Mouse (Mus musculus): ENCODE data around the gene Gucy1b1. TPM values are rescaled to one million over a fixed set of nuclear protein-coding genes. Genes with fewer than 3 reads are reported as not detected.

Gene Gucy1b1
- polyA plus RNA-seq, 1 experiment from 2014 or later, result 10.7 TPM

DNA sequence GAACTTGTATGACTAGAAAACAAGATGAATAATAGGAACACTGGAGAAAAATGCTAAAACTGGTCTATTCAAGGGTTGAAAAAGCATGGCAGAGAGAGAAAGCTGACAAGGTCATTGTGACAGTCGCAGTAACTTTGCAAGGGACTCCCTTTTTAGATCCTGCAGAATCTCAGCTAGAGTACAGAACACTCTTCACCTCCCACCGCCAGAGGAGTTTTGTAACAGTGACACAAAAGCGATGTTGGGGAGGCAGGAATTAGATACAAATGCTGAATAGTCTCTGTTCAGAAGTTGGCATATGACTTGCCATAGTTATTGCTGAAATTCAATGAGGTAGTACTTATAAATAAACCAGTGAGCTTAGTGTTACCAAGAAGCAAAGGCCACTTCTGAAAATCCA is 51.4 kb downstream of the Gucy1b1 start:
- Histone ChIP-seq H3K27ac (ENCODE audit: low read depth, low read length) (no peak overlapping the region), H3K4me1 (replicated peaks; ENCODE audit: control insufficient read depth, insufficient read depth, low read length) (no peaks in the 10 kb centered on the region), H3K36me3 (ENCODE audit: control insufficient read depth, insufficient read depth, low read length) (no peaks in the 10 kb centered on the region), H3K4me2 (replicated peaks; ENCODE audit: low read depth, low read length) (no peak overlapping the region), H3K9ac (ENCODE audit: low read depth, low read length) (no peak overlapping the region), H3K27me3 (ENCODE audit: control insufficient read depth, insufficient read depth, low read length) (no peaks in the 10 kb centered on the region), H3K4me3 (ENCODE audit: low read depth, low read length) (no peak overlapping the region), H3K9me3 (ENCODE audit: control insufficient read depth, low read length) (no peaks in the 10 kb centered on the region)
- ATAC-seq (ENCODE audit: low FRiP score) (no peak), DNase-seq (ENCODE audit: low spot score) (no peak)
- 77% methylated on average over 3 of the region's 3 CpGs for WGBS

DNA sequence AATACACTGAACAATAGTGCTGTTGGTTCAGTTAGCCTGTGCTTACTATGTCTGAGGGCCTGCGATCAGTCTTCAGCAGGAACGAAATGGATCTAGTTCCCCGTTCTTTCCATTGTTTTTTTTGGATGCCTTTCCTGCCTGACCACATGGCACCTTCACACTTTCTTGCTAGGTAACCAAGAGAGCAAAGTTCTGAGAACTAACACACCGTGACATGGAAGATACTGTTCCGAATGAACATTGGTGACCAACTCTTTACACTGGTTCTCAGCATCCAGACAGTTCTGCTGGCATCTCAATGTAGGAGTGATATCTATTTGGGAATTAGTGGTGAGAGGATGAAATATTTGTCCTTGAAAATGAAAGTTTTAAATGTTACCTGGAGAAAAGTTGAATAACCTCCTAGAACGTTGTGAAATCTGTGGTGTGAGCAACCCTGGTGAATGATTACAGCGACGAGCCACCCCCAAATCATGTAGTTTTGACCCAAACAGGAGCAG is 52.0 kb downstream of the Gucy1b1 start:
- H3K27me3 ChIP-seq (ENCODE audit: control insufficient read depth, insufficient read depth, low read length), result no peaks in the 10 kb centered on the region
- 92% methylated on average over 8 of the region's 8 CpGs for WGBS
- H3K4me3 ChIP-seq (ENCODE audit: low read depth, low read length), result no peak overlapping the region
- no peaks in the 10 kb centered on the region for H3K4me1 ChIP-seq (replicated peaks; ENCODE audit: control insufficient read depth, insufficient read depth, low read length)
- H3K27ac ChIP-seq (ENCODE audit: low read depth, low read length), result no peak overlapping the region
- H3K9ac ChIP-seq (ENCODE audit: low read depth, low read length), result no peak overlapping the region
- ATAC-seq (ENCODE audit: low FRiP score) (no peak), DNase-seq (ENCODE audit: low spot score) (no peak)
- no peaks in the 10 kb centered on the region for H3K9me3 ChIP-seq (ENCODE audit: control insufficient read depth, low read length)
- H3K4me2 ChIP-seq (replicated peaks; ENCODE audit: low read depth, low read length), result no peak overlapping the region
- no peaks in the 10 kb centered on the region for H3K36me3 ChIP-seq (ENCODE audit: control insufficient read depth, insufficient read depth, low read length)

DNA sequence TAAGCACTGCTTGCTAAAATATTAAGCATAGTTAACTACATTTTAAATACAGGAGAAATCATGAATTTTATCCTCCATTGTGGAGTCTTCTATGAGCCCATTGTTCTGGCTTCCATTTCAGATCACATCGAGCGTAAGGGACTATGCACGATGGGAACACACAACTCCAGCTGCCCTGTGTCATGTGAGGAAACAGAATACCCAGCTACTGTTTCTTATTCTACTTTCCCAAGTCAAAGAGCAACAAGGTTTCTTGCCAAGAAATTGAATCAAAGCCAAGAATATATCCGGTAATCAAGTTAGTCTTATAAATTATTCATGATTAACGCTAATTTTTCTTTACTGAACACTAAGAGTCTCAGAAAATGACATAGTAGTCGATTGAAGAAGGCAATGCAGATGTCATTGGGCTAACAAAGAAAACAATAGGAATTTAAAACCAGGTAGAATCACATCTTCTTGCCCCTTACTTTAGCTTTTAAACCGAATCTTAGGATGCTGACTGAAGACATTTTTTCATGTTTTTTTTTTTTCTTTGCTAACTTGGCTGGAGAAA is 60.3 kb downstream of the Gucy1b1 start:
- DNase-seq (ENCODE audit: low spot score), result no peak
- Histone ChIP-seq H3K36me3 (ENCODE audit: control insufficient read depth, insufficient read depth, low read length) (no peaks in the 10 kb centered on the region), H3K9ac (ENCODE audit: low read depth, low read length) (no peak overlapping the region), H3K4me2 (replicated peaks; ENCODE audit: low read depth, low read length) (no peak overlapping the region), H3K4me3 (ENCODE audit: low read depth, low read length) (no peak overlapping the region), H3K9me3 (ENCODE audit: control insufficient read depth, low read length) (no peaks in the 10 kb centered on the region), H3K27me3 (ENCODE audit: control insufficient read depth, insufficient read depth, low read length) (no peaks in the 10 kb centered on the region), H3K4me1 (replicated peaks; ENCODE audit: control insufficient read depth, insufficient read depth, low read length) (no peaks in the 10 kb centered on the region), H3K27ac (ENCODE audit: low read depth, low read length) (no peak overlapping the region)
- ATAC-seq (ENCODE audit: low FRiP score), result peak; percentile 57; the same call in 1 of the 2 replicates
- WGBS, result 59% methylated on average over 7 of the region's 7 CpGs

DNA sequence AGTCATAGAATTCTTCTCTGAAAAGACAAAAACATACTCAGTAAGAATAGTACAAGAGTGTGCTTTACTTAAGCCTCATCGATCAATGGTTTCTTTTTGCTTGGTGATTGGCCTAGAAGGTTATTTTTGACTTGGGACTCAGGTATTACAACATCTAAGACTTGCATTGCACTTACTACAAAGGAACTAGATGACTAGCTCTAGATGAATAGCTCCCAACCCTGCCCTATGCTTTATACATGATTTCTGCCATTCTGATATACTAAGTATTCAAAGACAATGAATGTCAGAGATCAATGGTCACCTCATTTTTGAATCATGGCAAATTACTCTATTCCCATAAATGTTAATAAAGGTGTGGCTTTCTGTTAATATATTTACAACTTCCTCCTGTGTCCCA is 67.5 kb downstream of the Gucy1b1 start:
- Histone ChIP-seq H3K4me3 (ENCODE audit: low read depth, low read length) (no peak overlapping the region), H3K9me3 (ENCODE audit: control insufficient read depth, low read length) (no peaks in the 10 kb centered on the region), H3K27me3 (ENCODE audit: control insufficient read depth, insufficient read depth, low read length) (no peaks in the 10 kb centered on the region), H3K4me1 (replicated peaks; ENCODE audit: control insufficient read depth, insufficient read depth, low read length) (no peaks in the 10 kb centered on the region), H3K27ac (ENCODE audit: low read depth, low read length) (no peak overlapping the region), H3K36me3 (ENCODE audit: control insufficient read depth, insufficient read depth, low read length) (no peaks in the 10 kb centered on the region), H3K4me2 (replicated peaks; ENCODE audit: low read depth, low read length) (no peak overlapping the region), H3K9ac (ENCODE audit: low read depth, low read length) (no peak overlapping the region)
- no peak for ATAC-seq (ENCODE audit: low FRiP score)
- no peak for DNase-seq (ENCODE audit: low spot score)
- 91% methylated on average over 1 of the region's 1 CpGs for WGBS

DNA sequence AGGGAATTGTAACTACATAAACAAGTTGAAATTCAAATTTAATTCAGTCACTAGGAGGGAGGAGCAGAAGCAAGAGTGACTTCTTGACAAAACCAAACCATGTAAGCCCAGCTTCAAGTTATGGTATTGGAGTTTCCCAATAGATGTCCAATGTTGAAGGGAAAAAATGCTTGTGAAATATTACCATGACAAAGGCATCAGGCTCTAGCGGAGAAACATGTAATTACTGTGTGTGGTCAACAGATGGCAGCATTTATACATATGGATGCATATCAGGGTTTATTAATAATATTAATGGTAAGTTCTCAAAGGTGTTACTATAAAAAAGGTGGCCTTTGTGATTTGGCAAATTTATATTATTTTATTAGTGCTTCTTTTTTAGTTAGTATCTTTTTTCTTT is 78.5 kb downstream of the Gucy1b1 start:
- no peaks in the 10 kb centered on the region for H3K36me3 ChIP-seq (ENCODE audit: control insufficient read depth, insufficient read depth, low read length)
- H3K4me2 ChIP-seq (replicated peaks; ENCODE audit: low read depth, low read length), result no peak overlapping the region
- H3K27ac ChIP-seq (ENCODE audit: low read depth, low read length), result no peak overlapping the region
- DNase-seq (ENCODE audit: low spot score), result peak; percentile 62
- no peaks in the 10 kb centered on the region for H3K9me3 ChIP-seq (ENCODE audit: control insufficient read depth, low read length)
- 3% methylated on average over 1 of the region's 1 CpGs for WGBS
- no peaks in the 10 kb centered on the region for H3K4me1 ChIP-seq (replicated peaks; ENCODE audit: control insufficient read depth, insufficient read depth, low read length)
- H3K9ac ChIP-seq (ENCODE audit: low read depth, low read length), result no peak overlapping the region
- H3K27me3 ChIP-seq (ENCODE audit: control insufficient read depth, insufficient read depth, low read length), result no peaks in the 10 kb centered on the region
- ATAC-seq (ENCODE audit: low FRiP score), result peak; percentile 56
- no peak overlapping the region for H3K4me3 ChIP-seq (ENCODE audit: low read depth, low read length)

DNA sequence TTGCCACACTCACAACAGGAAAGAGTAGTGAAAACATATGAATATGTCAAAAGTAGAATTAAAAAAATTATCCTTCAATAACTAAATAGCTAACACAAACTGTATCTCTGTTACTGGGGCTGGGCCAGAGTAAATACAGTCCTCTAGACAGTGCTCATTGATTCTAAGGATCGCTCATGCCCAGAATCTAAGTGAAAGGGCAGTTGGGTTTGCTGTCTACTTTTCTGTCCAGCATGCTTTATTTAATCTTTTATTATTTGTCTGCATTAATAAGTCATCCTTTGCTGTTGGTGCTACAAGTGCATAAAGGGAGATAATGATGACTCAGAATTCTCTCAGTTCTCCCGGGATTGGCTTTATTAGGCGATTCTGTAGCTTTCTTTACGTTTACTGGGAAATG is 79.1 kb downstream of the Gucy1b1 start:
- no peak overlapping the region for H3K4me2 ChIP-seq (replicated peaks; ENCODE audit: low read depth, low read length)
- no peaks in the 10 kb centered on the region for H3K27me3 ChIP-seq (ENCODE audit: control insufficient read depth, insufficient read depth, low read length)
- H3K9me3 ChIP-seq (ENCODE audit: control insufficient read depth, low read length), result no peaks in the 10 kb centered on the region
- H3K9ac ChIP-seq (ENCODE audit: low read depth, low read length), result no peak overlapping the region
- no peak overlapping the region for H3K4me3 ChIP-seq (ENCODE audit: low read depth, low read length)
- H3K4me1 ChIP-seq (replicated peaks; ENCODE audit: control insufficient read depth, insufficient read depth, low read length), result no peaks in the 10 kb centered on the region
- 52% methylated on average over 4 of the region's 4 CpGs for WGBS
- ATAC-seq (ENCODE audit: low FRiP score) (no peak), DNase-seq (ENCODE audit: low spot score) (no peak)
- no peak overlapping the region for H3K27ac ChIP-seq (ENCODE audit: low read depth, low read length)
- H3K36me3 ChIP-seq (ENCODE audit: control insufficient read depth, insufficient read depth, low read length), result no peaks in the 10 kb centered on the region

DNA sequence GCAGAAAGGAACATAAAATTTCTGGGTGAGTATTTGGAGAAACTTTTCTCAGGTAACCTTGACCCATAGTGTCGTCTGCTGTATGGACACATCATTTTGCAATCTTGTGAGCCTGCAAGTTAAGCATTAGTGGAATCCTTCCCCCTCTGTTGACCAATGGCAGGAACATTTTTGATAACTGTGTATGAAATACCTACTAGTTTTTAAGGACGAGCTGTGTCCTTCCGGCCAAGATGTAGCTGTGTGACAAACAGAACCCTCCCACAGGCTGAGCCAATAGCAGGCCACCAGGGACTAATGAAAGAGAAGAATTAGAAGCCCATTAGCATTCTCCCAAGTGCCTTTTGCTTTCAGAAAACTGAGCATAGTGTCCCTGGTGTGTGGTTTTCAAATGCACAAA is 84.0 kb downstream of the Gucy1b1 start:
- ATAC-seq (ENCODE audit: low FRiP score), result no peak

DNA sequence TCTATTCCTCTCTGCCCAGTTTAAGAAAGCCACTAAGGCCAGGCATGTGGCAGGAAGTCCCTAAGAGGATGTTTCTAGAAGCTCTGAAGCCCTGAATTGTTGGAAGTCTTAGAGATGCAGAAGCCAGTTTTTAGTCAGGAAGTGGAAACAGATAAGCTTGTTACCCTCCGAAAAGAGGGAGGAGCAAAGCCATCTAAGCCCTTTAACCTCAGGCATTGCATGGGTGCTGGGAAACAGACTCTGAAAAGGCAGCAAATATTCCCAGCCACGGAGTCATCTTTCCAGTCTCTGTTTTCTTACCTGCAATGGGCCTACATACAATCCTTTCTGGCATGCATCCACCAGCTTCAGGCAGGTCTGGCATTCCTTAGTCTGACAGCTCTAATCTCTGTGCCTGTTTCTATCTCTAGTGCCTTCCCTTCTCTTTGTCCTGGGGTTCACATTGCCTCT is 84.8 kb downstream of the Gucy1b1 start:
- Histone ChIP-seq H3K9me3 (ENCODE audit: control insufficient read depth, low read length) (no peaks in the 10 kb centered on the region), H3K4me2 (replicated peaks; ENCODE audit: low read depth, low read length) (no peak overlapping the region), H3K36me3 (ENCODE audit: control insufficient read depth, insufficient read depth, low read length) (no peaks in the 10 kb centered on the region), H3K27me3 (ENCODE audit: control insufficient read depth, insufficient read depth, low read length) (no peaks in the 10 kb centered on the region), H3K4me1 (replicated peaks; ENCODE audit: control insufficient read depth, insufficient read depth, low read length) (no peaks in the 10 kb centered on the region), H3K4me3 (ENCODE audit: low read depth, low read length) (no peak overlapping the region), H3K27ac (ENCODE audit: low read depth, low read length) (no peak overlapping the region), H3K9ac (ENCODE audit: low read depth, low read length) (no peak overlapping the region)
- 59% methylated on average over 2 of the region's 2 CpGs for WGBS
- no peak for ATAC-seq (ENCODE audit: low FRiP score)
- DNase-seq (ENCODE audit: low spot score), result no peak

More for the DNA sequence above, 84.0 kb downstream of the Gucy1b1 start:
- Histone ChIP-seq H3K27me3 (ENCODE audit: control insufficient read depth, insufficient read depth, low read length) (no peaks in the 10 kb centered on the region), H3K9me3 (ENCODE audit: control insufficient read depth, low read length) (no peaks in the 10 kb centered on the region), H3K9ac (ENCODE audit: low read depth, low read length) (no peak overlapping the region), H3K36me3 (ENCODE audit: control insufficient read depth, insufficient read depth, low read length) (no peaks in the 10 kb centered on the region), H3K4me1 (replicated peaks; ENCODE audit: control insufficient read depth, insufficient read depth, low read length) (no peaks in the 10 kb centered on the region), H3K4me3 (ENCODE audit: low read depth, low read length) (no peak overlapping the region), H3K27ac (ENCODE audit: low read depth, low read length) (no peak overlapping the region), H3K4me2 (replicated peaks; ENCODE audit: low read depth, low read length) (no peak overlapping the region)
- 73% methylated on average over 3 of the region's 3 CpGs for WGBS
- DNase-seq (ENCODE audit: low spot score), result no peak

DNA sequence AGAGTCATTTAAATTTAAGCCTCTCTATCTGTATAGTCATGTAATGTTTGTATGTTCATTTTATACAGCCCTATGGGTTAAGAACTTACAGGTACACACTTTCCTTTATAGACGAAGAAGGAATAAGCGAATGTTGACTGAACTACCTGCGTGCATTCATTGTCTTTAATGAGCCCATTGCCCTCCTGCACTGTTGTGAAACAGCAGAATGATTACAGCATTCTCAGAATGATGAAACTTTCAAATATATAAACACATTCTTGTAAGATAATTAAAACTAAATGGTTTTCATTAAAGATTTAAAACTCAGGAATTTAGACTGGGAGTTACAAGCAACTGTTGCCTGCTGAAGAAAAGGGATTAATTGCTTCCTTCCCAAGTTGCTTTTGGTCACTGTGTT is 86.9 kb downstream of the Gucy1b1 start:
- H3K9me3 ChIP-seq (ENCODE audit: control insufficient read depth, low read length), result no peaks in the 10 kb centered on the region
- no peaks in the 10 kb centered on the region for H3K27me3 ChIP-seq (ENCODE audit: control insufficient read depth, insufficient read depth, low read length)
- H3K36me3 ChIP-seq (ENCODE audit: control insufficient read depth, insufficient read depth, low read length), result no peaks in the 10 kb centered on the region
- WGBS, result 92% methylated on average over 3 of the region's 3 CpGs
- no peak for ATAC-seq (ENCODE audit: low FRiP score)
- H3K27ac ChIP-seq (ENCODE audit: low read depth, low read length), result no peak overlapping the region
- H3K4me2 ChIP-seq (replicated peaks; ENCODE audit: low read depth, low read length), result no peak overlapping the region
- no peak overlapping the region for H3K4me3 ChIP-seq (ENCODE audit: low read depth, low read length)
- DNase-seq (ENCODE audit: low spot score), result no peak
- H3K4me1 ChIP-seq (replicated peaks; ENCODE audit: control insufficient read depth, insufficient read depth, low read length), result no peaks in the 10 kb centered on the region
- no peak overlapping the region for H3K9ac ChIP-seq (ENCODE audit: low read depth, low read length)

Measured in hindbrain, embryonic 11.5 days (tissue).